Mouse (Mus musculus) E14TG2a.4 (cell line): ENCODE measurements around the gene Tmem178b.

Experiments
- CTCF ChIP-seq: conservative IDR thresholded peaks from 2 replicates; pipeline ENCODE4 v1.5.1; 2014; ENCODE audit warnings: low read length
- NANOG ChIP-seq: IDR thresholded peaks from 2 replicates; pipeline ENCODE4 v1.6.1; 2014; ENCODE audit warnings: borderline replicate concordance, low read length, mixed read lengths
- POU5F1 ChIP-seq: IDR thresholded peaks from 2 replicates; pipeline ENCODE4 v1.6.1; 2014; ENCODE audit warnings: low read length, borderline replicate concordance

DNA sequence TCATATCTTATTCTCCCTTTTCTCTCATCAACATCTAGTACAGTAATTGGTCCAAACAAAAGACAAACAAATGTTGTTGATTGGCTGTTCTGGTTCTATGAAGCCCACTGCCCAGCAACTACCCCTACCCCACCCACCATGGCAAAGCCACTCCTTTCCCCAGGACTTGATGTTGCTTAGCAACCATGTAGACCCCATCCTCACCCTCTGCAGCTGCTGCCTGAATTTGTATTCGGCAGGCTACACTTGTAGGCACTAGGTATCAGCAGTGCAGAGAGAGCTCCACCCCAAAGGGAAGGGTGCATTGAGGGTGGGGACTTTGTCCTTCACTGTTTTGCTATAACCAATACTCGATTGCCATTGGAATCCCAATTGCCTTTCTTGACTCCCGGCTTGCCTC, 365.8 kb downstream of the Tmem178b start:
- TF ChIP-seq CTCF (no peak), POU5F1 (no peak), NANOG (no peak)
